Mouse (Mus musculus): ENCODE data around the gene Paip2b.

- TF ChIP-seq EP300 (IDR thresholded peaks at IDR 0.05; ENCODE audit: insufficient read depth, low read depth, low read length), result no peak
- no peak for TF ChIP-seq POLR2A (IDR thresholded peaks at IDR 0.05; ENCODE audit: insufficient read depth, low read length)
- no peak for TF ChIP-seq CTCF (IDR thresholded peaks at IDR 0.05; ENCODE audit: low read depth, low read length)
Measured at GRCm38 (mm10) chr6:83844913-83845312, 13.4 kb upstream of the Paip2b start.
